Mouse (Mus musculus) liver, embryonic 16.5 days (tissue): ENCODE data around the gene Mpv17l2. TPM values are rescaled to one million over a fixed set of nuclear protein-coding genes. Genes with fewer than 3 reads are reported as not detected.

Experiments used
- ATAC-seq: fragments of 200-750 bp; cut with Nextera tagmentation; 2 replicates; pipeline ENCODE4 v1.8.0; 2017; ENCODE audit warnings: low read depth, mild to moderate bottlenecking, moderate number of reproducible peaks, moderate library complexity
- H3K27ac ChIP-seq: fragments of 300-500 bp; sonication (generic); 2 replicates; pipeline ENCODE4 v1.5.1; 2014; ENCODE audit warnings: mild to moderate bottlenecking, low read length
- H3K27me3 ChIP-seq: fragments of 300-500 bp; sonication (generic); 2 replicates; pipeline ENCODE4 v1.6.1; 2014; ENCODE audit warnings: low read depth, low read length, mixed read lengths; ENCODE audit not compliant: control insufficient read depth, insufficient read depth
- H3K36me3 ChIP-seq: fragments of 300-500 bp; sonication (generic); 2 replicates; pipeline ENCODE4 v1.6.1; 2014; ENCODE audit warnings: mild to moderate bottlenecking; ENCODE audit not compliant: control insufficient read depth, insufficient read depth
- H3K4me1 ChIP-seq: fragments of 300-500 bp; sonication (generic); 2 replicates; pipeline ENCODE4 v1.6.1; 2014; ENCODE audit warnings: low read depth, low read length, mixed read lengths; ENCODE audit not compliant: control insufficient read depth
- H3K4me2 ChIP-seq: fragments of 300-500 bp; sonication (generic); 2 replicates; pipeline ENCODE4 v1.6.1; 2014; ENCODE audit warnings: low read depth, low read length, mixed read lengths
- H3K4me3 ChIP-seq: fragments of 300-500 bp; sonication (generic); 2 replicates; pipeline ENCODE4 v1.5.1; 2014; ENCODE audit warnings: low read depth, mild to moderate bottlenecking, low read length
- H3K9ac ChIP-seq: fragments of 300-500 bp; sonication (generic); 2 replicates; pipeline ENCODE4 v1.6.1; 2014; ENCODE audit warnings: low read depth, low read length
- H3K9me3 ChIP-seq: fragments of 300-500 bp; sonication (generic); replicated peaks from 2 replicates; pipeline ENCODE4 v1.6.1; 2016; ENCODE audit warnings: low read length; ENCODE audit not compliant: control insufficient read depth
- WGBS: fragments of 180-500 bp; shearing (Covaris S2); extraction: QIAGEN DNeasy Blood & Tissue Kit; methylation state at CpG from one replicate; pipeline ENCODE4 v1.1.7; 2014; ENCODE audit not compliant: insufficient replicate concordance; 5-methylcytosine and 5-hydroxymethylcytosine counted together
- polyA plus RNA-seq: library from polyadenylated mRNA; unstranded; fragments of >200 nt; fragmentation: Nextera tagmentation; extraction: Ambion mirVana; gene quantifications from 2 replicates; pipeline ENCODE4 v1.2.1, GENCODE M21; 2015

The Mpv17l2 gene
- polyA plus RNA-seq: 31.4 and 32.1 TPM in 2 replicates

- peaks cover 70% of the 10 kb centered on the region for H3K4me1 ChIP-seq
- peak within 1 kb of the TSS; percentile 99 for H3K4me2 ChIP-seq
- WGBS: under 1% methylated on average over 55 of the region's 55 CpGs
- peak within 1 kb of the TSS; percentile 86 for H3K9ac ChIP-seq
- ATAC-seq: peak; percentile 91
- peaks cover 4% of the 10 kb centered on the region; the same call in 1 of the 2 replicates for H3K36me3 ChIP-seq
- peak within 1 kb of the TSS; percentile 92 for H3K27ac ChIP-seq
- H3K9me3 ChIP-seq: no peaks in the 10 kb centered on the region
- no peaks in the 10 kb centered on the region for H3K27me3 ChIP-seq
- H3K4me3 ChIP-seq: peak within 1 kb of the TSS; percentile 74
These were observed at the start of gene Mpv17l2 for GRCm38 (mm10) chr8:70760775-70761406. Gene Mpv17l2, minus strand, starts transcription at chr8:70760946.

GRCm38 (mm10) chr8:70808955-70809701, 48.4 kb upstream of the Mpv17l2 start:
- Histone ChIP-seq H3K4me2 (no peak overlapping the region), H3K9ac (no peak overlapping the region), H3K36me3 (no peaks in the 10 kb centered on the region), H3K4me1 (peaks cover 33% of the 10 kb centered on the region), H3K27ac (no peak overlapping the region), H3K27me3 (peaks cover 9% of the 10 kb centered on the region; the same call in 1 of the 2 replicates), H3K4me3 (no peak overlapping the region), H3K9me3 (no peaks in the 10 kb centered on the region)
- ATAC-seq: no peak
- 58% methylated on average over 8 of the region's 8 CpGs for WGBS

GRCm38 (mm10) chr8:70808239-70808638, 47.5 kb upstream of the Mpv17l2 start, which contains the start of gene Il12rb1:
Gene Il12rb1, plus strand, starts transcription at chr8:70808449.
- Histone ChIP-seq H3K9me3 (no peaks in the 10 kb centered on the region), H3K36me3 (no peaks in the 10 kb centered on the region), H3K4me3 (no peak within 1 kb of the TSS), H3K27me3 (peaks cover 9% of the 10 kb centered on the region; the same call in 1 of the 2 replicates), H3K4me1 (peaks cover 42% of the 10 kb centered on the region), H3K9ac (no peak within 1 kb of the TSS), H3K4me2 (peak within 1 kb of the TSS; percentile 22; the same call in 1 of the 2 replicates), H3K27ac (no peak within 1 kb of the TSS; the same call in 1 of the 2 replicates)
- 43% methylated on average over 5 of the region's 5 CpGs for WGBS
- ATAC-seq: no peak

GRCm38 (mm10) chr8:70807304-70807703, 46.6 kb upstream of the Mpv17l2 start:
- Histone ChIP-seq H3K9me3 (no peaks in the 10 kb centered on the region), H3K4me1 (peaks cover 47% of the 10 kb centered on the region), H3K4me3 (no peak overlapping the region), H3K27me3 (peaks cover 9% of the 10 kb centered on the region; the same call in 1 of the 2 replicates), H3K36me3 (no peaks in the 10 kb centered on the region), H3K4me2 (no peak overlapping the region), H3K27ac (peak overlapping the region; percentile 60), H3K9ac (no peak overlapping the region)
- no peak for ATAC-seq
- 62% methylated on average over 1 of the region's 1 CpGs for WGBS

- Histone ChIP-seq H3K36me3 (no peaks in the 10 kb centered on the region), H3K4me2 (0 out of 2 replicates have a peak overlapping the region, but pooled peaks have one; percentile 4), H3K27ac (peak overlapping the region; percentile 60), H3K9ac (no peak overlapping the region), H3K4me3 (no peak overlapping the region), H3K4me1 (peaks cover 49% of the 10 kb centered on the region), H3K9me3 (no peaks in the 10 kb centered on the region), H3K27me3 (peaks cover 9% of the 10 kb centered on the region; the same call in 1 of the 2 replicates)
- 29% methylated on average over 4 of the region's 4 CpGs for WGBS
- ATAC-seq: no peak
These were observed 45.8 kb upstream of the Mpv17l2 start for GRCm38 (mm10) chr8:70806541-70806940.

GRCm38 (mm10) chr8:70804481-70805206, 43.9 kb upstream of the Mpv17l2 start, which contains the start of gene Mast3:
Gene Mast3, minus strand, starts transcription at chr8:70805054.
- peaks cover 49% of the 10 kb centered on the region for H3K4me1 ChIP-seq
- peak within 1 kb of the TSS; percentile 99 for H3K4me2 ChIP-seq
- H3K9me3 ChIP-seq: no peaks in the 10 kb centered on the region
- H3K9ac ChIP-seq: peak within 1 kb of the TSS; percentile 48
- peak within 1 kb of the TSS; percentile 73 for H3K27ac ChIP-seq
- peak; percentile 95 for ATAC-seq
- 1% methylated on average over 44 of the region's 45 CpGs for WGBS
- H3K27me3 ChIP-seq: peaks cover 18% of the 10 kb centered on the region
- peak within 1 kb of the TSS; percentile 68 for H3K4me3 ChIP-seq
- H3K36me3 ChIP-seq: no peaks in the 10 kb centered on the region

- H3K9ac ChIP-seq: peak overlapping the region; percentile 48
- 1% methylated on average over 47 of the region's 47 CpGs for WGBS
- H3K27ac ChIP-seq: peak overlapping the region; percentile 73
- ATAC-seq: peak; percentile 23
- no peaks in the 10 kb centered on the region for H3K36me3 ChIP-seq
- peak overlapping the region; percentile 68 for H3K4me3 ChIP-seq
- peak overlapping the region; percentile 99 for H3K4me2 ChIP-seq
- H3K27me3 ChIP-seq: peaks cover 25% of the 10 kb centered on the region
- no peaks in the 10 kb centered on the region for H3K9me3 ChIP-seq
- peaks cover 49% of the 10 kb centered on the region for H3K4me1 ChIP-seq
These were observed 43.2 kb upstream of the Mpv17l2 start for GRCm38 (mm10) chr8:70803761-70804480.

- no peaks in the 10 kb centered on the region for H3K36me3 ChIP-seq
- no peak for ATAC-seq
- no peak overlapping the region for H3K27ac ChIP-seq
- no peak overlapping the region; the same call in 1 of the 2 replicates for H3K9ac ChIP-seq
- H3K4me1 ChIP-seq: peaks cover 49% of the 10 kb centered on the region
- H3K9me3 ChIP-seq: no peaks in the 10 kb centered on the region
- peak overlapping the region; percentile 99 for H3K4me2 ChIP-seq
- 62% methylated on average over 11 of the region's 11 CpGs for WGBS
- peak overlapping the region; percentile 68 for H3K4me3 ChIP-seq
- H3K27me3 ChIP-seq: peaks cover 35% of the 10 kb centered on the region
These were observed 42.2 kb upstream of the Mpv17l2 start for GRCm38 (mm10) chr8:70802786-70803510.
